Mouse (Mus musculus) MEL (cell line): ENCODE data around the gene Slc35f6. TPM values are rescaled to one million over a fixed set of nuclear protein-coding genes. Genes with fewer than 3 reads are reported as not detected.

ENCODE experiments used
- DNase-seq: peaks from one replicate; pipeline ENCODE4 v3.0.0; 2011; ENCODE audit warnings: low read depth, low spot score
- H3K27ac ChIP-seq: 2 replicates; pipeline ENCODE4 v1.5.1; 2012; ENCODE audit warnings: low read depth, mild to moderate bottlenecking, control low read depth, low read length, moderate library complexity; ENCODE audit not compliant: control insufficient read depth
- H3K27me3 ChIP-seq, 2 experiments: fragments of 150-350 bp in 1 of 2; sonication (generic) in 1 of 2; 2 replicates each; pipeline ENCODE4 v1.6.1; 2012; ENCODE audit warnings: low read length in 2 of 2, mild to moderate bottlenecking in 2 of 2, improper control_type of control experiment in 1 of 2, moderate library complexity in 1 of 2; ENCODE audit not compliant: insufficient read depth in 2 of 2, control insufficient read depth in 1 of 2
- H3K36me3 ChIP-seq, 2 experiments: 2 replicates each; pipeline ENCODE4 v1.6.1; 2012 to 2014; ENCODE audit warnings: low read length in 2 of 2, improper control_type of control experiment in 1 of 2, inconsistent platforms in 1 of 2, mild to moderate bottlenecking in 1 of 2; ENCODE audit not compliant: insufficient read depth in 2 of 2, control insufficient read depth in 1 of 2
- H3K4me1 ChIP-seq, 2 experiments: fragments of 150-350 bp in 1 of 2; sonication (generic) in 1 of 2; 2 replicates each; pipeline ENCODE4 v1.6.1; 2012; ENCODE audit warnings: low read length in 2 of 2, improper control_type of control experiment in 1 of 2, mild to moderate bottlenecking in 1 of 2; ENCODE audit not compliant: insufficient read depth in 2 of 2, control insufficient read depth in 1 of 2
- H3K4me3 ChIP-seq, 2 experiments: fragments of 150-350 bp in 1 of 2; sonication (generic) in 1 of 2; 2 replicates each; pipeline ENCODE4 v1.5.1; 2012; ENCODE audit warnings: low read depth in 2 of 2, low read length in 2 of 2, mild to moderate bottlenecking in 2 of 2, moderate library complexity in 2 of 2, control low read depth in 1 of 2, improper control_type of control experiment in 1 of 2; ENCODE audit not compliant: control insufficient read depth in 1 of 2, insufficient read depth in 1 of 2
- H3K79me2 ChIP-seq: 2 replicates; pipeline ENCODE4 v1.6.1; 2012; ENCODE audit warnings: mild to moderate bottlenecking, low read length, moderate library complexity; ENCODE audit not compliant: control insufficient read depth, poor library complexity, insufficient read depth
- H3K9ac ChIP-seq: 2 replicates; pipeline ENCODE4 v1.6.1; 2012; ENCODE audit warnings: low read depth, mild to moderate bottlenecking, control low read depth, low read length, moderate library complexity; ENCODE audit not compliant: control insufficient read depth, poor library complexity, severe bottlenecking
- H3K9me3 ChIP-seq: fragments of 150-350 bp; sonication (generic); replicated peaks from 2 replicates; pipeline ENCODE4 v1.6.1; 2012; ENCODE audit warnings: mild to moderate bottlenecking, low read length, improper control_type of control experiment, moderate library complexity; ENCODE audit not compliant: insufficient read depth
- CHD2 ChIP-seq: IDR thresholded peaks from 2 replicates; pipeline ENCODE4 v1.6.1; 2011; ENCODE audit warnings: low read length, improper control_type of control experiment
- E2F4 ChIP-seq: IDR thresholded peaks from 2 replicates; pipeline ENCODE4 v1.6.1; 2011; ENCODE audit warnings: low read depth, low read length, improper control_type of control experiment, borderline replicate concordance
- ELF1 ChIP-seq: IDR thresholded peaks from 2 replicates; pipeline ENCODE4 v1.6.1; 2014; ENCODE audit warnings: low read depth, mild to moderate bottlenecking, inconsistent platforms, low read length, improper control_type of control experiment, moderate library complexity
- HCFC1 ChIP-seq: IDR thresholded peaks from 2 replicates; pipeline ENCODE4 v1.6.1; 2012; ENCODE audit warnings: low read depth, mild to moderate bottlenecking, inconsistent platforms, low read length, improper control_type of control experiment, moderate library complexity
- MAX ChIP-seq: IDR thresholded peaks from 2 replicates; pipeline ENCODE4 v1.6.1; 2011; ENCODE audit warnings: low read length, improper control_type of control experiment
- MAZ ChIP-seq: IDR thresholded peaks from 2 replicates; pipeline ENCODE4 v1.6.1; 2012; ENCODE audit warnings: low read depth, mild to moderate bottlenecking, inconsistent platforms, low read length, improper control_type of control experiment
- MXI1 ChIP-seq: IDR thresholded peaks from 2 replicates; pipeline ENCODE4 v1.6.1; 2011; ENCODE audit warnings: mild to moderate bottlenecking, low read depth, low read length, improper control_type of control experiment
- MYB ChIP-seq: IDR thresholded peaks from 2 replicates; pipeline ENCODE4 v1.6.1; 2011; ENCODE audit warnings: mild to moderate bottlenecking, low read depth, low read length, improper control_type of control experiment
- POLR2A ChIP-seq, 2 experiments: IDR thresholded peaks; 2 replicates each; pipeline ENCODE4 v1.6.1; 2011 to 2012; ENCODE audit warnings: low read length in 2 of 2, mild to moderate bottlenecking in 2 of 2, control low read depth in 1 of 2, improper control_type of control experiment in 1 of 2, low read depth in 1 of 2, moderate library complexity in 1 of 2; ENCODE audit not compliant: control insufficient read depth in 1 of 2, insufficient read depth in 1 of 2, poor library complexity in 1 of 2
- SMC3 ChIP-seq: IDR thresholded peaks from 2 replicates; pipeline ENCODE4 v1.6.1; 2011; ENCODE audit warnings: low read depth, low read length, improper control_type of control experiment
- TAL1 ChIP-seq: IDR thresholded peaks from 2 replicates; pipeline ENCODE4 v1.6.1; 2012; ENCODE audit warnings: mild to moderate bottlenecking, inconsistent platforms, low read length, moderate library complexity, mixed read lengths
- ZMIZ1 ChIP-seq: IDR thresholded peaks from 2 replicates; pipeline ENCODE4 v1.6.1; 2012; ENCODE audit warnings: low read depth, mild to moderate bottlenecking, inconsistent platforms, low read length, improper control_type of control experiment, moderate library complexity
- ZNF384 ChIP-seq: IDR thresholded peaks from 2 replicates; pipeline ENCODE4 v1.6.1; 2012; ENCODE audit warnings: low read depth, mild to moderate bottlenecking, inconsistent platforms, low read length, improper control_type of control experiment
- polyA plus RNA-seq, 2 experiments: library from polyadenylated mRNA; stranded (reverse) in 1 of 2; unstranded in 1 of 2; fragments of >175 nt in 1 of 2; fragments of >200 nt in 1 of 2; gene quantifications; 2 replicates each; pipeline versions ENCODE4 v1.2.1 to v1.2.4; 2012; ENCODE audit warnings: low replicate concordance in 2 of 2, low read depth in 1 of 2; ENCODE audit not compliant: insufficient read length in 2 of 2, insufficient read depth in 1 of 2, missing spikeins in 1 of 2
- total RNA-seq: library from RNA; depleted of rRNA; stranded (reverse); fragments of 300-350 nt; gene quantifications from 2 replicates; pipeline ENCODE4 v1.2.3, GENCODE M21; 2012

Slc35f6 gene
- total and polyA plus RNA-seq, 3 experiments, result 18.0 to 32.4 TPM; not detected in 1

- Histone ChIP-seq H3K4me3 (no peak overlapping the region), H3K79me2 (no peaks in the 10 kb centered on the region), H3K27me3 (peaks cover 19 to 29% of the 10 kb centered on the region in 2 experiments), H3K4me1 (no peaks in the 10 kb centered on the region), H3K9me3 (no peaks in the 10 kb centered on the region), H3K36me3 (no peaks in the 10 kb centered on the region), H3K9ac (no peak overlapping the region), H3K27ac (no peak overlapping the region)
- no peak for TF ChIP-seq ELF1
- no peak for TF ChIP-seq ZNF384
- TF ChIP-seq SMC3, result no peak
- no peak for TF ChIP-seq TAL1
- DNase-seq, result no peak
Measured at GRCm38 (mm10) chr5:30609918-30610645, 37.7 kb upstream of the Slc35f6 start.

DNA sequence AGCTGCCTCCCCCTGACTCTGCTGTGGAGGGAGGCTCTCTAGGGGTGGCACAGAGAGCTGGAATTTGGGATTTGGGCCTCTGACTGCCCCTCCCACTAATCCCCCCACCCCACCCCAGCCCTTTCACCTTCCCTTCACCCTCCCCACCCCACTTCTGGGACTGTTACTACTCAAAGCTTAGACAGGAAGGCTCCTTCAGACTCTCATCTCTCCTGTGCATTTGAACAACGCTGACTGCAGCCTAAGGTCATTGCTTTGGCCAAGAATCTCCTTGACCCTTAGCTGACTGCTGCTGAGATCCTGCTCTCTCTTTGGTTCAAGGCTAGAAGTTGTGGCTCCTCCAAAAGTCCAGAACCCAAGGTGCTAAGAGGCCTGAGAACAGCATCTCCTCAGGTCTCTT lies 36.6 kb upstream of the Slc35f6 start:
- no peaks in the 10 kb centered on the region for H3K36me3 ChIP-seq
- TF ChIP-seq MAZ (no peak), CHD2 (no peak), MXI1 (no peak), MYB (no peak)

DNA sequence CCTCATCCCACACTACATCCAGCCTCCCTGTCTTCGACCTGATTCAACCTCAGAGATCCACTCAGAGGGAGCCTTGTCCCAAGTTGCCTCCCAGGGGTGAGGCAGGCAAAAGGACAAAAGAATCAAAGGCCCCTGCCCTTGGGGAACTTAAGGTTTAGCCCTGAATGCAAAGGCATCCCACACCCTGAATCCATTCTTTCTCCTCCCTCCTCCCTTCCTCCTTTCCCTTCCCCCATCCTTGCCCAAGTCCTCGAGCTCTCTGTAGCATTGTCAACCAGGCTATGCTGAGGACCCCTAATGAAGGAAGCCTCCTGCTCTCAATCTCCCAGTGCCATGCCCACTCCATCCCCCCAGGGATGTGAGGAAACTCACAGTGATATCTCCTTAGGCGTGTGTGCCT lies 36.0 kb upstream of the Slc35f6 start:
- Histone ChIP-seq H3K9me3 (no peaks in the 10 kb centered on the region), H3K9ac (no peak overlapping the region), H3K27me3 (peaks cover 17 to 23% of the 10 kb centered on the region in 2 experiments), H3K36me3 (no peaks in the 10 kb centered on the region), H3K4me1 (no peaks in the 10 kb centered on the region), H3K4me3 (no peak overlapping the region), H3K27ac (no peak overlapping the region), H3K79me2 (no peaks in the 10 kb centered on the region)
- no peak for TF ChIP-seq SMC3
- TF ChIP-seq E2F4, result no peak
- TF ChIP-seq MAX, result no peak
- no peak for TF ChIP-seq MYB
- TF ChIP-seq ZNF384, result no peak
- TF ChIP-seq CHD2, result no peak
- TF ChIP-seq ZMIZ1, result no peak
- TF ChIP-seq HCFC1, result no peak
- TF ChIP-seq TAL1, result no peak
- no peak for TF ChIP-seq POLR2A (IDR thresholded peaks at IDR 0.05; ENCODE audit: control insufficient read depth in 1 of 2, insufficient read depth in 1 of 2, low read depth in 1 of 2, low read length in 2 of 2, poor library complexity in 1 of 2)
- DNase-seq, result no peak

More for the DNA sequence above, 36.6 kb upstream of the Slc35f6 start:
- Histone ChIP-seq H3K27ac (no peak overlapping the region), H3K9me3 (no peaks in the 10 kb centered on the region), H3K9ac (no peak overlapping the region), H3K4me1 (no peaks in the 10 kb centered on the region), H3K79me2 (no peaks in the 10 kb centered on the region), H3K4me3 (no peak overlapping the region), H3K27me3 (peaks cover 17 to 26% of the 10 kb centered on the region in 2 experiments)
- no peak for DNase-seq
